Mouse (Mus musculus): ENCODE measurements at regions not wholly inside any gene's neighbourhood (a gene's known extent, or its start where the extent isn't known, plus 50 kb on each side); places are given as distances from the start of the nearest gene placed in this dataset.

- DNase-seq (ENCODE audit: low spot score), result peak; percentile 61
Observed at GRCm38 (mm10) chr6:78115079-78115478, 135.6 kb upstream of the Ctnna2 start.

- peak; percentile 4 for DNase-seq (ENCODE audit: low spot score)
Observed at GRCm38 (mm10) chr6:78082528-78082927, 103.0 kb upstream of the Ctnna2 start.

GRCm38 (mm10) chr6:78078919-78079318 is 99.4 kb upstream of the Ctnna2 start:
- no peak for DNase-seq (ENCODE audit: low spot score)

- DNase-seq (ENCODE audit: low spot score), result no peak
Observed at GRCm38 (mm10) chr6:78066323-78066722, 86.8 kb upstream of the Ctnna2 start.

GRCm38 (mm10) chr6:78065737-78066136 is 86.2 kb upstream of the Ctnna2 start:
- DNase-seq (ENCODE audit: low spot score), result no peak
